Mouse (Mus musculus) MEL (cell line): Measurements from ENCODE around the gene Dph1.

Experiments
- CTCF ChIP-seq, 3 experiments: IDR thresholded peaks in 2 of 3; conservative IDR thresholded peaks in 1 of 3; 2 replicates each; pipeline ENCODE4 v1.5.1; 2011 to 2012; ENCODE audit warnings: low read length in 3 of 3, low read depth in 2 of 3, mild to moderate bottlenecking in 2 of 3, improper control_type of control experiment in 1 of 3, inconsistent platforms in 1 of 3, mixed read lengths in 1 of 3, moderate library complexity in 1 of 3; ENCODE audit not compliant: control insufficient read depth in 1 of 3, insufficient read depth in 1 of 3, poor library complexity in 1 of 3, severe bottlenecking in 1 of 3
- ELF1 ChIP-seq: IDR thresholded peaks from 2 replicates; pipeline ENCODE4 v1.6.1; 2014; ENCODE audit warnings: low read depth, mild to moderate bottlenecking, inconsistent platforms, low read length, improper control_type of control experiment, moderate library complexity
- USF1 ChIP-seq: IDR thresholded peaks from 2 replicates; pipeline ENCODE4 v1.6.1; 2014; ENCODE audit warnings: low read depth, mild to moderate bottlenecking, inconsistent platforms, low read length, improper control_type of control experiment, moderate library complexity

DNA sequence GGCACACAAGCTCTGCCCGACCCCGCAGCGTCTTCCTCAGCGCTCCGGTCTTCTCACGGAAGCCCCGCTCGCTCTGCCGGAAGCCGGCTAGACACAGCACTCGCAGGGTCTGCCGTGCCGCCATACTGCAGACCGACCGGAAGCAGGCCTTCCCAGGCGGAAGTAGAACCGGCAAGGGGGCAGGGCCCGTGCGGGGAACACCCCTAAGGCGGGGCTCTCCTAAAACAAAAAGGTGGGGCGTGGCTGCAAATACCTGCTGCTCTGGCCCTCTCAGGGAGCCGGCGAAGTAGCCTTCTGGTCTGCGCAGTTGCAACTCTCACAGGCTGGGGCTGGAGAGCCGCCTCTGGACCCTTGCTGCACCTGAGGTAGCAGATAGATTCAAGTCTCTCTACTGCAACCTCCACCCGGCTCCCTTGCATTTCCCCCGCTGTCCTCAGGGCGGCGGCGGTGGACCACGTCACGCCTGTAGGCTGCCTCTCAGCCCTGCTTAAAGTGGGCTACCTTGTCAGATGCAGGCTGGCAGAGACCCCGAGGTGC is 12.3 kb downstream of the Dph1 start, which contains the start of gene Ovca2:
- TF ChIP-seq USF1 (no peak), ELF1 (peak; percentile 87), CTCF (IDR thresholded peaks at IDR 0.05 in 2 of 3, conservative IDR thresholded peaks at IDR 0.05 in 1 of 3; ENCODE audit: control insufficient read depth in 1 of 3, insufficient read depth in 1 of 3, low read depth in 2 of 3, low read length in 3 of 3, poor library complexity in 1 of 3, severe bottlenecking in 1 of 3) (peak; percentile 77 to 92 (median 87))
